Mouse (Mus musculus): ENCODE data around the gene Aaed1. TPM values are rescaled to one million over a fixed set of nuclear protein-coding genes. Genes with fewer than 3 reads are reported as not detected.
"Not testable (repeated sequence)": the region's sequence is repeated elsewhere in the genome, so short reads cannot be mapped to it uniquely, and the experiment has no call there.

Gene Aaed1
- polyA plus RNA-seq, 1 experiment from 2014 or later: 68.4 TPM

DNA sequence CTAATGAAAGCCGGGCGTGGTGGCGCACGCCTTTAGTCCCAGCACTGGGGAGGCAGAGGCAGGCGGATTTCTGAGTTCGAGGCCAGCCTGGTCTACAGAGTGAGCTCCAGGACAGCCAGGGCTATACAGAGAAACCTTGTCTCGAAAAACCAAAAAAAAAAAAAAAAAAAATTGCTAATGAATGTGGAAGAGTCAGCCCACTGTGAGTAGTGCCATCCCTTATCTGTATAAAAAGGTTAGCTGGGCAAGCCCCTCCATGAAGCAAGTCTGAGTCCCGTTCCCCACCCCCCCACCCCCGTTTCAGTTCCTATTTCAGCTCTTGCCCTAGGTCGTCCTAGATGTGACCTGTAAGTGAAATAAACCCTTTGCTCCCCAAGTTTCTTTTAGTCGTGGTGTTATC, 58.3 kb downstream of the Aaed1 start:
- H3K9me3 ChIP-seq (replicated peaks; ENCODE audit: control insufficient read depth, low read length); H3K27me3 ChIP-seq (ENCODE audit: control insufficient read depth, insufficient read depth, low read length); H3K9ac ChIP-seq (ENCODE audit: low read depth, low read length); H3K36me3 ChIP-seq (ENCODE audit: control insufficient read depth, insufficient read depth, low read length); ATAC-seq (replicated peaks; ENCODE audit: insufficient number of reproducible peaks, low FRiP score, low TSS enrichment); H3K4me1 ChIP-seq (ENCODE audit: control insufficient read depth, insufficient read depth, low read length); H3K27ac ChIP-seq (ENCODE audit: low read depth, low read length); H3K4me2 ChIP-seq; H3K4me3 ChIP-seq (ENCODE audit: low read depth, low read length): not testable (repeated sequence)
- WGBS (ENCODE audit: insufficient replicate concordance): 78% methylated on average over 9 of the region's 11 CpGs

- no peaks in the 10 kb centered on the region for H3K36me3 ChIP-seq (ENCODE audit: control insufficient read depth, insufficient read depth, low read length)
- no peak overlapping the region for H3K27ac ChIP-seq (ENCODE audit: low read depth, low read length)
- no peaks in the 10 kb centered on the region for H3K9me3 ChIP-seq (replicated peaks; ENCODE audit: control insufficient read depth, low read length)
- H3K9ac ChIP-seq (ENCODE audit: low read depth, low read length): no peak overlapping the region
- no peak overlapping the region for H3K4me3 ChIP-seq (ENCODE audit: low read depth, low read length)
- H3K4me1 ChIP-seq (ENCODE audit: control insufficient read depth, insufficient read depth, low read length): peaks cover 8% of the 10 kb centered on the region
- H3K4me2 ChIP-seq: no peak overlapping the region
- no peak for ATAC-seq (replicated peaks; ENCODE audit: insufficient number of reproducible peaks, low FRiP score, low TSS enrichment)
- H3K27me3 ChIP-seq (ENCODE audit: control insufficient read depth, insufficient read depth, low read length): no peaks in the 10 kb centered on the region
Observed at GRCm38 (mm10) chr13:64253697-64254096, 58.8 kb downstream of the Aaed1 start.

DNA sequence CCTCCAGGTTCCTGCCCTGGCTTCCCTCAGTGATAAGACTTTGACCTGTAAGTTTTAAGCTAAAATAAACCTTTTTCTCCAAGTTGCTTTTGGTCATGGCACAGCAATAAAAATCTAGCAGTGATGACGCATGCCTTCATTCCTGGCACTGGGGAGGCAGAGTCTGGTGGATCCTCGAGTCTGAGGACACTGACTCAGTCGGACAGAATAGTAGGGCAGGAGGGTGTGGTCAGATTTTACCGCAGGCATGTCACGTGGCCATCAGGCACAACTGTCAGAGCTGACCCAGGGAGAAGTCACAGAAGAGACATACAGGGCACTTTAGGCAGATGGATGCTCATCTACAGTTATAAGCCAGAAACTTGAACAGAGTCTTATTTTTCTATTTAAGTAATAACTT, 60.4 kb downstream of the Aaed1 start:
- no peak for ATAC-seq (replicated peaks; ENCODE audit: insufficient number of reproducible peaks, low FRiP score, low TSS enrichment)
- WGBS (ENCODE audit: insufficient replicate concordance): 60% methylated on average over 5 of the region's 5 CpGs

GRCm38 (mm10) chr13:64250363-64250762, 62.1 kb downstream of the Aaed1 start:
- no peak overlapping the region for H3K9ac ChIP-seq (ENCODE audit: low read depth, low read length)
- H3K4me3 ChIP-seq (ENCODE audit: low read depth, low read length): no peak overlapping the region
- peaks cover 8% of the 10 kb centered on the region; the same call in 1 of the 2 replicates for H3K4me1 ChIP-seq (ENCODE audit: control insufficient read depth, insufficient read depth, low read length)
- no peak for ATAC-seq (replicated peaks; ENCODE audit: insufficient number of reproducible peaks, low FRiP score, low TSS enrichment)
- H3K36me3 ChIP-seq (ENCODE audit: control insufficient read depth, insufficient read depth, low read length): no peaks in the 10 kb centered on the region; the same call in 1 of the 2 replicates
- no peak overlapping the region for H3K4me2 ChIP-seq
- no peak overlapping the region for H3K27ac ChIP-seq (ENCODE audit: low read depth, low read length)
- 26% methylated on average over 1 of the region's 1 CpGs for WGBS (ENCODE audit: insufficient replicate concordance)
- H3K27me3 ChIP-seq (ENCODE audit: control insufficient read depth, insufficient read depth, low read length): no peaks in the 10 kb centered on the region
- no peaks in the 10 kb centered on the region for H3K9me3 ChIP-seq (replicated peaks; ENCODE audit: control insufficient read depth, low read length)

More for the DNA sequence above, 60.4 kb downstream of the Aaed1 start:
- no peaks in the 10 kb centered on the region for H3K36me3 ChIP-seq (ENCODE audit: control insufficient read depth, insufficient read depth, low read length)
- no peaks in the 10 kb centered on the region for H3K9me3 ChIP-seq (replicated peaks; ENCODE audit: control insufficient read depth, low read length)
- no peak overlapping the region for H3K4me3 ChIP-seq (ENCODE audit: low read depth, low read length)
- peaks cover 8% of the 10 kb centered on the region; the same call in 1 of the 2 replicates for H3K4me1 ChIP-seq (ENCODE audit: control insufficient read depth, insufficient read depth, low read length)
- H3K9ac ChIP-seq (ENCODE audit: low read depth, low read length): no peak overlapping the region
- no peak overlapping the region for H3K4me2 ChIP-seq
- no peaks in the 10 kb centered on the region for H3K27me3 ChIP-seq (ENCODE audit: control insufficient read depth, insufficient read depth, low read length)
- no peak overlapping the region for H3K27ac ChIP-seq (ENCODE audit: low read depth, low read length)

- H3K9ac ChIP-seq (ENCODE audit: low read depth, low read length): peak overlapping the region; percentile 85
- no peaks in the 10 kb centered on the region for H3K9me3 ChIP-seq (replicated peaks; ENCODE audit: control insufficient read depth, low read length)
- peaks cover 8% of the 10 kb centered on the region; the same call in 1 of the 2 replicates for H3K4me1 ChIP-seq (ENCODE audit: control insufficient read depth, insufficient read depth, low read length)
- H3K36me3 ChIP-seq (ENCODE audit: control insufficient read depth, insufficient read depth, low read length): no peaks in the 10 kb centered on the region; the same call in 1 of the 2 replicates
- H3K27ac ChIP-seq (ENCODE audit: low read depth, low read length): peak overlapping the region; percentile 87
- WGBS (ENCODE audit: insufficient replicate concordance): 8% methylated on average over 22 of the region's 22 CpGs
- H3K27me3 ChIP-seq (ENCODE audit: control insufficient read depth, insufficient read depth, low read length): no peaks in the 10 kb centered on the region
- H3K4me3 ChIP-seq (ENCODE audit: low read depth, low read length): peak overlapping the region; percentile 70
- peak overlapping the region; percentile 97 for H3K4me2 ChIP-seq
- peak; percentile 80 for ATAC-seq (replicated peaks; ENCODE audit: insufficient number of reproducible peaks, low FRiP score, low TSS enrichment)
Observed at GRCm38 (mm10) chr13:64248775-64249524, 63.6 kb downstream of the Aaed1 start.

- H3K36me3 ChIP-seq (ENCODE audit: control insufficient read depth, insufficient read depth, low read length): no peaks in the 10 kb centered on the region; the same call in 1 of the 2 replicates
- peak overlapping the region; percentile 97 for H3K4me2 ChIP-seq
- ATAC-seq (replicated peaks; ENCODE audit: insufficient number of reproducible peaks, low FRiP score, low TSS enrichment): peak; percentile 82
- peak overlapping the region; percentile 70 for H3K4me3 ChIP-seq (ENCODE audit: low read depth, low read length)
- peak overlapping the region; percentile 85 for H3K9ac ChIP-seq (ENCODE audit: low read depth, low read length)
- H3K27me3 ChIP-seq (ENCODE audit: control insufficient read depth, insufficient read depth, low read length): no peaks in the 10 kb centered on the region
- H3K27ac ChIP-seq (ENCODE audit: low read depth, low read length): peak overlapping the region; percentile 87
- H3K9me3 ChIP-seq (replicated peaks; ENCODE audit: control insufficient read depth, low read length): no peaks in the 10 kb centered on the region
- peaks cover 8% of the 10 kb centered on the region; the same call in 1 of the 2 replicates for H3K4me1 ChIP-seq (ENCODE audit: control insufficient read depth, insufficient read depth, low read length)
- WGBS (ENCODE audit: insufficient replicate concordance): under 1% methylated on average over 24 of the region's 24 CpGs
Observed at GRCm38 (mm10) chr13:64248161-64248774, 64.2 kb downstream of the Aaed1 start.

GRCm38 (mm10) chr13:64246106-64246505, 66.4 kb downstream of the Aaed1 start:
- Histone ChIP-seq H3K9ac (ENCODE audit: low read depth, low read length) (no peak overlapping the region), H3K9me3 (replicated peaks; ENCODE audit: control insufficient read depth, low read length) (no peaks in the 10 kb centered on the region), H3K27ac (ENCODE audit: low read depth, low read length) (no peak overlapping the region), H3K27me3 (ENCODE audit: control insufficient read depth, insufficient read depth, low read length) (no peaks in the 10 kb centered on the region), H3K36me3 (ENCODE audit: control insufficient read depth, insufficient read depth, low read length) (peaks cover 3% of the 10 kb centered on the region; the same call in 1 of the 2 replicates), H3K4me2 (no peak overlapping the region), H3K4me1 (ENCODE audit: control insufficient read depth, insufficient read depth, low read length) (no peaks in the 10 kb centered on the region; the same call in 1 of the 2 replicates), H3K4me3 (ENCODE audit: low read depth, low read length) (no peak overlapping the region)
- 88% methylated on average over 12 of the region's 12 CpGs for WGBS (ENCODE audit: insufficient replicate concordance)
- ATAC-seq (replicated peaks; ENCODE audit: insufficient number of reproducible peaks, low FRiP score, low TSS enrichment): no peak

DNA sequence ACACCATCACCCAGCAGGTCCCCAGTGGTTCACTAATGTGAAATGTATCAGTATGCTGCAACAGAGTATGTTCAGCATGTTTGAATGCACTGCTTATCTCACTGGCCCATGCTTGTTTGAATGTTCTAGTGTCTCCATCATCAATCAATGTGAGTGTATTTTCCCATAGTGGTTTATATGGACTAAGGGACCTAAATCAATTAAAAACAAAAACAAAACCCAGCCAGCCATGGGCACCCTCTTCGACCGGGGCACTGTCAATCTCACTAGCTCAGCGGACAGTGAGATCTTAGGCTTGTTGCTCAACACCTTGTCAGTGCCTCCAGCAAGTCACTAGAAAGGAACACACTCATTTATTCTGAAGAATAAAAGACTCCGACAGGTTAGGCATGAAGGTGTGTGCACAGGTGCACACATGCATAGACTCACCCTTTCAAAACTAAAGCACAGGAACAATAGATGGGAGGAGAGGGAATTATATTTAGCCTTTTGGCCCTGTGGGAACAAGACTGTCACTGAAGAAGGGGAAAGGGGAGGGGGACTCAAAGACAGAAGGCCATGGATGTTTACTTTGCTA, 67.7 kb downstream of the Aaed1 start:
- Histone ChIP-seq H3K27ac (ENCODE audit: low read depth, low read length) (no peak overlapping the region), H3K4me2 (no peak overlapping the region), H3K36me3 (ENCODE audit: control insufficient read depth, insufficient read depth, low read length) (peaks cover 3% of the 10 kb centered on the region; the same call in 1 of the 2 replicates), H3K9ac (ENCODE audit: low read depth, low read length) (no peak overlapping the region), H3K4me1 (ENCODE audit: control insufficient read depth, insufficient read depth, low read length) (peaks cover 2% of the 10 kb centered on the region; the same call in 1 of the 2 replicates), H3K4me3 (ENCODE audit: low read depth, low read length) (no peak overlapping the region), H3K9me3 (replicated peaks; ENCODE audit: control insufficient read depth, low read length) (no peaks in the 10 kb centered on the region), H3K27me3 (ENCODE audit: control insufficient read depth, insufficient read depth, low read length) (no peaks in the 10 kb centered on the region)
- ATAC-seq (replicated peaks; ENCODE audit: insufficient number of reproducible peaks, low FRiP score, low TSS enrichment): no peak
- 77% methylated on average over 4 of the region's 4 CpGs for WGBS (ENCODE audit: insufficient replicate concordance)
